Comparison of ENCODE assay signal across 18 mouse cellular contexts in the genomic region with DNA sequence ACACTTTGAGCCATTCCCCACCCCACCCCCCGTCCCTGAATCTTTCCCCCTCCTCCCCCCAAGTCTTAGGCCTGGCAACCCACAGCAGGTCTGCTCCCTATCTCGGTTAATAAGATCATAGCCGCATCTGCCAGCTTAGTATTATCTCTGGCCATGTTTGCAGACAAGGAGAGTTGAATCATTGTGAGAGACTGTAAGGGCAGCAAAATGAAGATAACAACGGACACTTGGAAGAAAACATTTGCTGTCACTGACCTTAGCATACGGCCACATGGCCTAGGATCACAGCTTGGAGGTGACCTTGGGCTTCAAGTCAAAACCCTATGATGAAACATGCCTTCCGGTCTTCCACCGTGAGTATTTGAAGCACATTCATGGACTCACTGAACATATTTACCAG. TPM values are rescaled to one million over a fixed set of nuclear protein-coding genes. Genes with fewer than 3 reads are reported as not detected.
DNase-seq lines count a peak whose midpoint lies in the region; ATAC-seq and TF ChIP-seq lines count a peak whose summit lies in the region.
"Had no signal": no experiment of that assay in that cellular context is flagged by ENCODE, and none has a peak within 500 bp of the region (broad histone marks: within the 10 kb centered on the region; RNA-seq: fewer than 3 reads in every experiment).

No protein-coding gene starts in this region.

- DNase-seq in adrenal gland, adult (ENCODE audit: inconsistent age in 2 of 2, low spot score in 1 of 2), result peak; percentile 49 to 82
- DNase-seq in adrenal gland, postnatal 25 days, result no peak
- DNase-seq in liver, adult 2 months (ENCODE audit: extremely low read depth, low read depth, low spot score), result peak; percentile 25
- no peak for DNase-seq in liver, embryonic 11.5 days (ENCODE audit: low spot score)
- DNase-seq in testis, postnatal 14 days (ENCODE audit: low spot score), result peak; percentile 41
- DNase-seq in testis, postnatal 10 days (ENCODE audit: low spot score), result no peak
- DNase-seq: adrenal gland, postnatal 10 days; cerebellum, adult 11 months; kidney, postnatal 4 days; layer of hippocampus, adult 9-11 months; right cerebral cortex, postnatal 14 days had no signal

- peaks cover 4% of the 10 kb centered on the region; the same call in 1 of the 2 replicates for H3K4me1 ChIP-seq in liver, adult 2 months (ENCODE audit: control insufficient read depth, insufficient read depth, low read length)
- peaks cover 21% of the 10 kb centered on the region for H3K4me1 ChIP-seq in liver, embryonic 11.5 days (replicated peaks; ENCODE audit: control insufficient read depth, insufficient read depth, low read length)

- no peak for ATAC-seq in liver, embryonic 11.5 days (replicated peaks; ENCODE audit: low FRiP score)
- ATAC-seq in frontal cortex, adult (ENCODE audit: low TSS enrichment), result no peak

- 70% methylated on average over 7 of the region's 7 CpGs for WGBS in liver, adult 2 months
- 61% methylated on average over 7 of the region's 7 CpGs for WGBS in liver, embryonic 11.5 days

- no peaks in the 10 kb centered on the region for H3K27me3 ChIP-seq in liver, adult 2 months (ENCODE audit: control insufficient read depth, insufficient read depth, low read length)
- no peaks in the 10 kb centered on the region for H3K27me3 ChIP-seq in liver, embryonic 11.5 days (replicated peaks; ENCODE audit: control insufficient read depth, insufficient read depth, low read length)
- H3K27me3 ChIP-seq: hindbrain, embryonic 12.5 days; midbrain, embryonic 12.5 days; neural tube, embryonic 12.5 days had no signal

- H3K4me3 ChIP-seq in liver, adult 2 months (ENCODE audit: insufficient read depth, low read depth, low read length), result no peak overlapping the region
- H3K4me3 ChIP-seq in liver, embryonic 11.5 days (ENCODE audit: low read depth, low read length), result no peak overlapping the region

- no peaks in the 10 kb centered on the region; the same call in 1 of the 2 replicates for H3K79me2 ChIP-seq in liver, adult 2 months (ENCODE audit: control insufficient read depth, insufficient read depth, low read length)

- no peak for TF ChIP-seq POLR2A in liver, adult 2 months (IDR thresholded peaks at IDR 0.05; ENCODE audit: extremely low read depth, insufficient read depth, low read length)

- no peak overlapping the region for H3K9ac ChIP-seq in liver, adult 2 months (ENCODE audit: low read depth, low read length)
- no peak overlapping the region for H3K9ac ChIP-seq in liver, embryonic 11.5 days (ENCODE audit: low read depth, low read length)
- H3K9ac ChIP-seq: midbrain, embryonic 12.5 days had no signal

- no peak overlapping the region for H3K27ac ChIP-seq in liver, adult 2 months (replicated peaks; ENCODE audit: insufficient read depth, low read depth, low read length)
- no peak overlapping the region for H3K27ac ChIP-seq in liver, embryonic 11.5 days (ENCODE audit: low read depth, low read length)
- H3K27ac ChIP-seq: midbrain, embryonic 12.5 days; neural tube, embryonic 12.5 days; stomach, postnatal 0 days had no signal

- no peak overlapping the region for H3K4me2 ChIP-seq in liver, embryonic 11.5 days

- no peaks in the 10 kb centered on the region for H3K9me3 ChIP-seq in liver, embryonic 11.5 days (ENCODE audit: control insufficient read depth, low read length)
- H3K9me3 ChIP-seq: embryonic facial prominence, embryonic 10.5 days; forebrain, embryonic 10.5 days; hindbrain, embryonic 12.5 days; midbrain, embryonic 12.5 days; neural tube, embryonic 12.5 days had no signal

- H3K36me3 ChIP-seq in liver, adult 2 months (ENCODE audit: control insufficient read depth, insufficient read depth, low read length), result no peaks in the 10 kb centered on the region
- no peaks in the 10 kb centered on the region for H3K36me3 ChIP-seq in liver, embryonic 11.5 days (ENCODE audit: control insufficient read depth, insufficient read depth, low read length)
- H3K36me3 ChIP-seq: embryonic facial prominence, embryonic 10.5 days; forebrain, embryonic 10.5 days; hindbrain, embryonic 12.5 days; midbrain, embryonic 12.5 days; neural tube, embryonic 12.5 days had no signal

- no peak for TF ChIP-seq CTCF in liver, adult 2 months (IDR thresholded peaks at IDR 0.05; ENCODE audit: low read depth, low read length)

RNA-seq across cellular contexts. Expression of gene Lgmn, which starts 0.9 kb away (rescaled TPM):
- total RNA-seq in adrenal gland, postnatal 25 days (2021), result 110 and 136 TPM in 2 replicates
- 59.6 and 60.6 TPM in 2 replicates for total RNA-seq in liver, adult 2 months (2014; rRNA removed)
- 33.5 and 48.5 TPM in 2 replicates for polyA plus RNA-seq in liver, adult 2 months (2012; rRNA removed)
- 59.5 and 65.8 TPM in 2 replicates for polyA plus RNA-seq in liver, embryonic 11.5 days (2014; fragmentation: Nextera tagmentation; extraction: Ambion mirVana)

RNA-seq across cellular contexts. Expression of gene Golga5, which starts 28.4 kb away (rescaled TPM):
- total RNA-seq in adrenal gland, postnatal 25 days (2021), result 44.1 and 51.4 TPM in 2 replicates
- 16.6 and 18.6 TPM in 2 replicates for total RNA-seq in liver, adult 2 months (2014; rRNA removed)
- 6.8 and 7.8 TPM in 2 replicates for polyA plus RNA-seq in liver, adult 2 months (2012; rRNA removed)
- 24.7 and 27.5 TPM in 2 replicates for polyA plus RNA-seq in liver, embryonic 11.5 days (2014; fragmentation: Nextera tagmentation; extraction: Ambion mirVana)

Comparison
In these comparisons a context has a peak if more than half of its experiments do, and no peak if none do; other contexts are left out.
1. DNase-seq: peak in adrenal gland, adult (2 of 2), liver, adult 2 months (single experiment) and testis, postnatal 14 days (single experiment); none in adrenal gland, postnatal 25 days (single experiment), liver, embryonic 11.5 days (single experiment) and testis, postnatal 10 days (single experiment).